Mouse (Mus musculus) MEL (cell line): ENCODE measurements around the gene Actbl2.
A peak's percentile ranks its signal among the peaks of the same experiment; 100 is the strongest.

Source experiments
- BHLHE40 ChIP-seq: IDR thresholded peaks from 2 replicates; pipeline ENCODE4 v1.6.1; 2012; ENCODE audit warnings: low read depth, mild to moderate bottlenecking, inconsistent platforms, low read length, improper control_type of control experiment, borderline replicate concordance
- CHD2 ChIP-seq: IDR thresholded peaks from 2 replicates; pipeline ENCODE4 v1.6.1; 2011; ENCODE audit warnings: low read length, improper control_type of control experiment
- CTCF ChIP-seq, 3 experiments: IDR thresholded peaks in 2 of 3; conservative IDR thresholded peaks in 1 of 3; 2 replicates each; pipeline ENCODE4 v1.5.1; 2011 to 2012; ENCODE audit warnings: low read length in 3 of 3, low read depth in 2 of 3, mild to moderate bottlenecking in 2 of 3, improper control_type of control experiment in 1 of 3, inconsistent platforms in 1 of 3, mixed read lengths in 1 of 3, moderate library complexity in 1 of 3; ENCODE audit not compliant: control insufficient read depth in 1 of 3, insufficient read depth in 1 of 3, poor library complexity in 1 of 3, severe bottlenecking in 1 of 3
- E2F4 ChIP-seq: IDR thresholded peaks from 2 replicates; pipeline ENCODE4 v1.6.1; 2011; ENCODE audit warnings: low read depth, low read length, improper control_type of control experiment, borderline replicate concordance
- EP300 ChIP-seq, 2 experiments: IDR thresholded peaks; 2 replicates each; pipeline ENCODE4 v1.6.1; 2011; ENCODE audit warnings: improper control_type of control experiment in 2 of 2, low read length in 2 of 2, low read depth in 1 of 2, mild to moderate bottlenecking in 1 of 2
- JUND ChIP-seq: IDR thresholded peaks from 2 replicates; pipeline ENCODE4 v1.6.1; 2011; ENCODE audit warnings: low read depth, mild to moderate bottlenecking, improper control_type of control experiment, low read length
- KAT2A ChIP-seq: conservative IDR thresholded peaks from 2 replicates; pipeline ENCODE4 v1.6.1; 2012; ENCODE audit warnings: low read depth, low read length, improper control_type of control experiment, inconsistent platforms
- POLR2A ChIP-seq, 2 experiments: IDR thresholded peaks; 2 replicates each; pipeline ENCODE4 v1.6.1; 2011 to 2012; ENCODE audit warnings: low read length in 2 of 2, mild to moderate bottlenecking in 2 of 2, control low read depth in 1 of 2, improper control_type of control experiment in 1 of 2, low read depth in 1 of 2, moderate library complexity in 1 of 2; ENCODE audit not compliant: control insufficient read depth in 1 of 2, insufficient read depth in 1 of 2, poor library complexity in 1 of 2
- TAL1 ChIP-seq: IDR thresholded peaks from 2 replicates; pipeline ENCODE4 v1.6.1; 2012; ENCODE audit warnings: mild to moderate bottlenecking, inconsistent platforms, low read length, moderate library complexity, mixed read lengths
- TBP ChIP-seq: IDR thresholded peaks from 2 replicates; pipeline ENCODE4 v1.8.0; 2011; ENCODE audit warnings: low read depth, low read length, improper control_type of control experiment
- TCF12 ChIP-seq: IDR thresholded peaks from 2 replicates; pipeline ENCODE4 v1.6.1; 2014; ENCODE audit warnings: low read depth, mild to moderate bottlenecking, inconsistent platforms, low read length, improper control_type of control experiment, moderate library complexity
- ZKSCAN1 ChIP-seq: IDR thresholded peaks from 2 replicates; pipeline ENCODE4 v1.6.1; 2012; ENCODE audit warnings: low read depth, mild to moderate bottlenecking, inconsistent platforms, low read length, improper control_type of control experiment, moderate library complexity

GRCm38 (mm10) chr13:111286461-111287385 is 31.9 kb downstream of the Actbl2 start:
- TF ChIP-seq CTCF (IDR thresholded peaks at IDR 0.05 in 2 of 3, conservative IDR thresholded peaks at IDR 0.05 in 1 of 3; ENCODE audit: control insufficient read depth in 1 of 3, insufficient read depth in 1 of 3, low read depth in 2 of 3, low read length in 3 of 3, poor library complexity in 1 of 3, severe bottlenecking in 1 of 3) (no peak), POLR2A (IDR thresholded peaks at IDR 0.05; ENCODE audit: control insufficient read depth in 1 of 2, insufficient read depth in 1 of 2, low read depth in 1 of 2, low read length in 2 of 2, poor library complexity in 1 of 2) (no peak), EP300 (IDR thresholded peaks at IDR 0.05; ENCODE audit: low read depth in 1 of 2, low read length in 2 of 2) (0 out of 4 replicates have a peak, but pooled peaks of 1 of the 2 experiments have one; percentile 17), KAT2A (no peak), BHLHE40 (no peak), TAL1 (no peak), E2F4 (no peak), CHD2 (no peak), ZKSCAN1 (no peak), TBP (no peak), TCF12 (no peak), JUND (no peak)
